Mouse (Mus musculus) liver, adult 2 months (tissue): ENCODE results near the gene Golga2.

Experiments used
- CTCF ChIP-seq: fragments of 200-500 bp; IDR thresholded peaks from 2 replicates; pipeline ENCODE4 v1.5.1; 2011; ENCODE audit warnings: low read depth, low read length, control low read depth
- POLR2A ChIP-seq: fragments of 200-500 bp; IDR thresholded peaks from 2 replicates; pipeline ENCODE4 v1.6.1; 2011; ENCODE audit warnings: low read length, control low read depth; ENCODE audit not compliant: insufficient read depth; ENCODE audit errors: extremely low read depth

DNA sequence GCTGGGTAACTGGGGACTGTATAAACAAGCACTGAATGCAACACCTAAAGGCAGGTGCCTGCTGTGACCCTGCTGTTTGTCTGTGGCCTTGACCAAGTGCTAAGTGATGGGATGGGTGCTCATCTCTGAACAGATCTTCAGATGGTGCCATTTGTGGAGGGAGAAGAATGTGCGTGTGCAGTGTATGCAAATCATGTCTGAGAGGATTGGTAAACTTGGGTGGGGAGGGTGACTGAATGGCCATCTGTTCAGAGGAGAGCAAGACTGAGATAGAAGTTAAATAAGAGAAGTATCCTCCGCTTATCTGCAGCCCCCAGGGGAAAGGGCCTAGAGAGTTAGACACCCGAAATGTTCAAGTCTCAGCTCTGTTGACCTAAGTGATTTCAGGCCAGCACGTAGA lies 12.3 kb downstream of the Golga2 start:
- TF ChIP-seq POLR2A (no peak), CTCF (no peak)
